In genomic region chr16:33818413-33819165, GRCm38 (mm10) we compare ENCODE assay signal across 36 mouse cellular contexts. TPM values are rescaled to one million over a fixed set of nuclear protein-coding genes. Genes with fewer than 3 reads are reported as not detected.
"Had no signal": no experiment of that assay in that cellular context is flagged by ENCODE, and none has a peak within 500 bp of the region (broad histone marks: within the 10 kb centered on the region; RNA-seq: fewer than 3 reads in every experiment).

No protein-coding gene starts in this region.

- H3K9me3 ChIP-seq: limb, embryonic 10.5 days; limb, embryonic 12.5 days; limb, embryonic 13.5 days; limb, embryonic 15.5 days; liver, embryonic 12.5 days; liver, embryonic 13.5 days; liver, embryonic 15.5 days; lung, embryonic 15.5 days; megakaryocyte, embryonic 14.5 days; midbrain, embryonic 10.5 days; midbrain, embryonic 12.5 days; midbrain, embryonic 13.5 days; midbrain, embryonic 15.5 days; neural tube, embryonic 12.5 days had no signal

- H3K4me2 ChIP-seq: limb, embryonic 12.5 days; limb, embryonic 13.5 days; limb, embryonic 15.5 days; liver, embryonic 11.5 days; liver, embryonic 12.5 days; liver, embryonic 13.5 days; liver, embryonic 15.5 days; lung, embryonic 14.5 days; lung, embryonic 15.5 days; midbrain, embryonic 11.5 days; midbrain, embryonic 12.5 days; midbrain, embryonic 13.5 days; midbrain, embryonic 15.5 days; neural tube, embryonic 12.5 days had no signal

- H3K4me3 ChIP-seq: limb, embryonic 10.5 days; limb, embryonic 12.5 days; limb, embryonic 13.5 days; limb, embryonic 15.5 days; liver, embryonic 12.5 days; liver, embryonic 13.5 days; liver, embryonic 15.5 days; lung, embryonic 15.5 days; megakaryocyte, embryonic 14.5 days; midbrain, embryonic 10.5 days; midbrain, embryonic 12.5 days; midbrain, embryonic 13.5 days; midbrain, embryonic 15.5 days; myocyte; neural tube, embryonic 12.5 days had no signal

- DNase-seq: left cerebral cortex, postnatal 4 days; liver; liver, embryonic 13.5 days; liver, postnatal 0 days; lung, adult 18-20 months; lung, adult 2 months; lung, embryonic 14.5 days; lung, postnatal 10 days; lung, postnatal 14 days; lung, postnatal 36 days; lung, postnatal 4 days; midbrain, embryonic 14.5 days had no signal

- H3K36me3 ChIP-seq: limb, embryonic 10.5 days; limb, embryonic 12.5 days; limb, embryonic 13.5 days; limb, embryonic 15.5 days; liver, embryonic 13.5 days; liver, embryonic 15.5 days; lung, embryonic 15.5 days; midbrain, embryonic 10.5 days; midbrain, embryonic 12.5 days; midbrain, embryonic 13.5 days; midbrain, embryonic 15.5 days; neural tube, embryonic 12.5 days had no signal

- H3K4me1 ChIP-seq: liver, embryonic 12.5 days; liver, embryonic 15.5 days; lung, embryonic 15.5 days; midbrain, embryonic 10.5 days; midbrain, embryonic 12.5 days; midbrain, embryonic 13.5 days; midbrain, embryonic 15.5 days; neural tube, embryonic 12.5 days had no signal

- H3K9ac ChIP-seq: limb, embryonic 12.5 days; limb, embryonic 13.5 days; limb, embryonic 15.5 days; liver, embryonic 12.5 days; liver, embryonic 13.5 days; liver, embryonic 14.5 days; liver, embryonic 15.5 days; liver, postnatal 0 days; lung, embryonic 14.5 days; lung, embryonic 15.5 days; midbrain, embryonic 12.5 days; midbrain, embryonic 13.5 days; midbrain, embryonic 15.5 days; neural tube, embryonic 12.5 days had no signal

- ATAC-seq: liver, embryonic 12.5 days; liver, postnatal 0 days; lung, postnatal 0 days; midbrain, embryonic 13.5 days; midbrain, embryonic 15.5 days; midbrain, embryonic 16.5 days had no signal

- H3K27ac ChIP-seq: limb, embryonic 10.5 days; limb, embryonic 12.5 days; limb, embryonic 13.5 days; limb, embryonic 15.5 days; liver, embryonic 12.5 days; liver, embryonic 13.5 days; liver, embryonic 14.5 days; liver, embryonic 15.5 days; lung, embryonic 15.5 days; macrophage; midbrain, embryonic 10.5 days; midbrain, embryonic 12.5 days; midbrain, embryonic 13.5 days; midbrain, embryonic 15.5 days; neural tube, embryonic 12.5 days had no signal

- H3K27me3 ChIP-seq: limb, embryonic 15.5 days; liver, embryonic 13.5 days; liver, embryonic 15.5 days; megakaryocyte, embryonic 14.5 days; midbrain, embryonic 15.5 days; neural tube, embryonic 12.5 days had no signal

RNA-seq across cellular contexts. Expression of gene Muc13, which starts 24.8 kb away (rescaled TPM):
- total RNA-seq: left cerebral cortex, postnatal 10 days; left cerebral cortex, postnatal 14 days; left cerebral cortex, postnatal 4 days; liver, adult 2 months had no signal
- polyA plus RNA-seq: limb, embryonic 15.5 days; lung, embryonic 14.5 days; midbrain, embryonic 14.5 days; midbrain, embryonic 16.5 days; midbrain, postnatal 0 days had no signal
